Mouse (Mus musculus) hematopoietic stem cell, adult 5-6 weeks (primary cell): ENCODE measurements around the gene Slc16a3. TPM values are rescaled to one million over a fixed set of nuclear protein-coding genes. Genes with fewer than 3 reads are reported as not detected.

Experiments
- ATAC-seq, 2 experiments: fragments of 125-278 bp in 1 of 2; replicated peaks in 1 of 2; 2 replicates each; pipeline ENCODE4 v1.8.0; 2016 to 2017; ENCODE audit warnings: inconsistent platforms in 2 of 2, mild to moderate bottlenecking in 2 of 2, moderate number of reproducible peaks in 2 of 2, low read depth in 1 of 2, moderate TSS enrichment in 1 of 2; ENCODE audit not compliant: low FRiP score in 2 of 2, poor library complexity in 2 of 2, severe bottlenecking in 2 of 2, insufficient read depth in 1 of 2, low TSS enrichment in 1 of 2
- total RNA-seq: library from RNA; stranded (forward); fragments of 172-1452, 232-1000 nt; gene quantifications from 2 replicates; pipeline ENCODE4 v1.2.3, GENCODE M21; 2017

The Slc16a3 gene
- total RNA-seq, 1 experiment from 2014 or later, result 2.0 TPM

DNA sequence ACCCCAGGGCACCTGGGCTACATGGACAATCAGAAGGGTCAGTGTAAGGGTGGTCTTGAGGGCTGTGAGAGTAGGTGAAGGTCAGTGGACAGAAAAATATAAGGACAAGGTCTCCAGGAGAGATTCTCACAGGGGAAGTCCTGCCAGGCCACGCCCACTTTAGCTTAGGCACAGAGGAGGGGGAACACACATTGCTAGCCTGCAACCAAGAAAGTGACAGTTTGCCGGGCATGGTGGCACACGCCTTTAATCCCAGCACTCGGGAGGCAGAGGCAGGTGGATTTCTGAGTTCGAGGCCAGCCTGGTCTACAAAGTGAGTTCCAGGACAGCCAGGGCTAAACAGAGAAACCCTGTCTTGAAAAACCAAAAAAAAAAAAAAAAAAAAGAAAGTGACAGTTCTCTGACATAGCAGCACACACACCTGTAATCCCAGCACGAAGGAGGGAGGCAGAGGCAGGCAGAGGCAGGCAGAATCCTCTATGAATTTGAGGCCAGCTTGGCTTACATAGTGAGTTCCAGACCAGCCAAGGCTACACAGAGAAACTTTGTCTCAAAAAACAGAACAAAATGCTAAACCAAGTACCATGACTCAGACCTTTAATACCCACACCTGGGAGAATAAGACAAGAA lies 8.5 kb upstream of the Slc16a3 start:
- no peak for ATAC-seq

GRCm38 (mm10) chr11:120940959-120941358 lies 7.3 kb upstream of the Slc16a3 start:
- ATAC-seq, result no peak

DNA sequence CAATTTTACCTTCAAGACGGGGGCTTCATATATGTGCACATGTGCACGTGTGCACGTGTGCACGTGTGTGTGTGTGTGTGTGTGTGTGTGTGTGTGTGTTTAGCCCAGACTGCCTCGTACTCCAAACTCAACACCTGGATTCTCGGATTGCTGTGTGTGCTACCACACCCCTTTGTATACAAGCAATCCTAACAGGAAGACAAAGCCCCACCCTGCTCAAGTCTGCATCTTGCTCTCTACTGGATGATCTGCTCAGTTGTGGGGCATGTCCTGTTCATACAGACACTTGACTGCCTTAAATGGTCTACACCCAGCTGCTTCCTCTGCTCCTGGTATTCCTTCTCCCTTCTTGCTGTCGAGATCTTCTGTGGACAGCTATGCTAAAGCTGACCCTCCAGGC lies 3.0 kb upstream of the Slc16a3 start:
- ATAC-seq, result no peak

DNA sequence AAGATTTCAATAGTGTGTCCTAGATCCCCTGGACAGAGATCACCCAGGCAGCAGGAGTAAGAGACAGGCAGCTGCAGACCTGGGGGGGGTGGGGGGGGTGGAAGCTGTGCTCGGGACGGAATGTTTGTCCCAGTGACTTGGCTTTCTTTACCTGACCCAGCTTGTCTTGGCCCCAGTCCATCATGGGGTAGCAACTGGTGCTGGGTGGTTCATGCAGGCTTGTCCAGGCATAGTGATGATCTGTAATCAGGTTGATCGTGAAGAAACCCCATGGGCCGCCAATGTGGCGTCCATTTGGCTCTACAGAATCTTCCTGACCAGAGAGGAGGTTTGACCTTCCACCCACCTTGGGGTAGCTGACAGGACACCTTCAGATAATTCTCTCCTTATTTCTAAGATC lies 2.4 kb upstream of the Slc16a3 start:
- ATAC-seq, result no peak

- peak; percentile 20 to 35; a peak in 3 of 4 replicates for ATAC-seq
Observed at GRCm38 (mm10) chr11:120948861-120949851, 876 bp downstream of the Slc16a3 start.

DNA sequence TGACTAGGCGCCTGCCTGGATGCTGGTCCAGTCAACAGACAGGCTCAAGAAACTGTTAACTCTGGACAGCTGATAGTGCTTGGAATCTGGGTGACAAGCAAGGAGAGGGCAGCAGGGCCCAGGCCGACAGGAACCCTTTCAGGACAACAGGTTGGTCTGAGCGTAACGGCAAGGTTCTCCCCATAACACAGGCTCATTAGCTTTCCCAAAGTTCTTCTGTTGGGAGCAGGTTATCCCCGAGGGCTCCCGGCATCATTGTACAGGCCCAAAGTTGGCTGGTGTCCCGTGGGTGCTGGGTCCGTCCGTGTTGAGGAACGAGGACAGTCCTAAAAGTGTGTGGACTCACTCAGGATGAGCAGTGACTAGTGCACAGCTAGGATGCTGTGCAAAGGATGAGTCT lies 1.6 kb downstream of the Slc16a3 start:
- ATAC-seq, result no peak

DNA sequence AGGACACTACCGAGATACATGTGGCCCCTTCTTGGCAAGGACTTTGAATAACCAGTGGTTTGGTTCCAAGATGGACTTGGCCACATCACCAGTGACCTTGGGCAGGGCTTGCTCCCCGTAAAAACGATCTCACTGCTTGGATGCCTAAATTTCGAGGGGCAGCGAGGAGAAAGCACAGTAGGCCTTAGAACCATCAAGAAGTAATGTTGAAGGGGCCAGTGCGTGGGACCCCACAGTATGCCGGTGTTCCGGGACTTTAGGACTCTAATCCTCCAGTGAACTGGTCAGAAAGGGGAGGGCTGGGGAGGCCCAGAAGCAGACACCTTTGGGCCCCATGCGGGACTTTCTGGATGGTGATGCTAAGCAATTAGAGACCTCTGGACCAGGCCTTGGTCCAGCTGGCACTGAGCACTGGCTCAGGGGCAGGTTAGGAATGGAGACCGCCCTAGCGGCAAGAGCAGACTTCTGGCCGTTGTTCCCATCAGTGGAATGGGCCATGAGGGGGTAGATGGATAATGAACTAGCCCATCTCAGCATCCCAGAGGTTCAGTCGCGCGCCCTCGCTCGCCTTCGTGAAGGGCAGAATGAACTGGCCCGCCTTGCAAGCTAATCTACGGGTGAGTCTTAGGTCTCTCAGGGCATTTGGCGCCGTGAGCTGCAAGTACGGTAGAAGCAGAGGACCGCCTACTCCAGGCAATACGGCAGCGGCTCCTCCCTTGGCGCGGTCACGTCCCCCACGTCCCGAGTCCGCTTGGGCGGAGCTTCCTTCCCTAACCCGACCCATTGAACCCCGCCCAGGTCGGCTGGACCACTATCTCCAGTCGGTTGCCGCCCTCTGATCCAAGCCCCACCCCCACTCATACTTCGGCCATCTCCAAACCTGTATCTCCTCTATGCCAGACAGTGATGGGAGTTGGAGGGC lies 2.3 kb downstream of the Slc16a3 start:
- ATAC-seq, result peak; percentile 74 to 81

- no peak for ATAC-seq
Observed at GRCm38 (mm10) chr11:120951237-120951636, 3.0 kb downstream of the Slc16a3 start.

- no peak for ATAC-seq
Observed at GRCm38 (mm10) chr11:120951731-120952730, 3.8 kb downstream of the Slc16a3 start.

DNA sequence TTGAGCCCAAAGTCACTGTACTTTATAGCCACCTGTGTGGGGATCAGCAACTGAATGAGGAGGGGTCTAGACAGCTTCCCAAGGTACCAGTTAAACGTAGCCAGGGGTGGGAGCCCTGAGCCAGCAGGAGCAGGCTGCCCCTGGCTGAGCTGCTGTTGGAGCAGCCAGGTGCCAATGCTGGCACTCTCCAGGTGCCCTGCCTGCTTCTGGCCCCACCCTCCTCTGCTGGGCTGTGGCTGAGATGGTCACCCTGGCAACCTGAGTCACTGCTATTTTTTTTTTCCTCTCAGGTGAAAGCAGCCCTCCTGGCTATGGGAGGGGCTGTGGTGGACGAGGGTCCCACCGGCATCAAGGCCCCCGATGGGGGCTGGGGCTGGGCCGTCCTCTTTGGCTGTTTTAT lies 6.7 kb downstream of the Slc16a3 start:
- ATAC-seq, result no peak

DNA sequence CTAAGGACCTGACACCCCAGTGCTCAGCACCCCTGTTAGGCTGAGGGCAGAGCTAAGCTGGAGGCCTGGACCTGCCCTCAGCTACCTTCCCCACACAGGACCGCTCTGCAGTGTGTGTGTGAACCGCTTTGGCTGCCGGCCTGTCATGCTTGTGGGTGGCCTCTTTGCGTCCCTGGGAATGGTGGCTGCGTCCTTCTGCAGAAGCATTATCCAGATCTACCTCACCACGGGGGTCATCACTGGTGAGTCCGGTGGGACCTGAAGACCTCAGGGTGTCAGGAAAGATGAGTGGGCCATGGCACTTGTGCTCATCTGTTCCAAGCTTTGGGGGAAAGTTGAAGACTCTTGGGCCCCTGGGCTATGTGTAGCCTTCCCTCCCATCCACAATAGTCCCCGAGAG lies 7.4 kb downstream of the Slc16a3 start:
- ATAC-seq, result no peak

GRCm38 (mm10) chr11:120957052-120957451 lies 8.8 kb downstream of the Slc16a3 start:
- no peak for ATAC-seq

DNA sequence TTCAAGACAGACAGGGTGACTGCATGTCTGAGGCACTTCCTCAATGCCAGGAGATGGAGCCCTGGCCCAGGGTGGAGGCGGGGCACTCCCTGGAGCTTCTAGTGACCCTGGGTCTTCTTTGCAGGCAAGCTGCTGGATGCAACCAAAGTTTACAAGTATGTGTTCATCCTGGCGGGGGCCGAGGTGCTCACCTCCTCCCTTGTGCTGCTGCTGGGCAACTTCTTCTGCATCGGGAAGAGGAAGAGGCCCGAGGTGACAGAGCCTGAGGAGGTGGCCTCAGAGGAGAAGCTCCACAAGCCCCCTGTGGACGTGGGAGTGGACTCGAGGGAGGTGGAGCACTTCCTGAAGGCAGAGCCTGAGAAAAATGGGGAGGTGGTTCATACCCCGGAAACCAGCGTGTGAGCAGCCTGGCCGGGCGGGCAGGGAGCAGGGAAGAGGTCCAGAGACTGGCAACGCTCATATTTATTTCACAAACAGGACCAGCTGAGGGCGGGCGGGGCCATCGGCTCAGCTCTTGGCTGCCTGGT lies 9.5 kb downstream of the Slc16a3 start:
- ATAC-seq, result no peak

- no peak for ATAC-seq
Observed at GRCm38 (mm10) chr11:120959066-120959465, 10.8 kb downstream of the Slc16a3 start.

DNA sequence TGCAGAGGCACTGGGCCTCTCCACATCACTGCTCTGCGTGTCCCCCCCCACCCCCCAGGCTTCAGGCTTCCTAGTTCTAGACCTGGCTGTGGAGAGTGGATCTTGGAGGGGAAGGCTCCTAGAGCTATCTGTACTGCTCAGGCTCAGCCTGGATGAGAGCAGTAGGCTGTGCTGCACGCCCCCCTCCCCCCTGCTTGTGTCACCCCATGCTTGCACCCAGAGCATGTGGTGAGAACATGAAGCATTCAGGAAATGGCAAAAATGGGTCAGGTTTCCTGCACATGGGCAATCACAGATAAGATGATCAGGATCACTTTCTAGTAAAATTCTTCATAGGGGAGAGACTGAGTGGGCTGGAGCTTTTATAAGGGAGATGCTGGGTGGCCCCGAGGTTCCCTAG lies 11.3 kb downstream of the Slc16a3 start:
- no peak for ATAC-seq

- ATAC-seq, result no peak
Observed at GRCm38 (mm10) chr11:120960248-120960647, 12.0 kb downstream of the Slc16a3 start.
